Mouse (Mus musculus): ENCODE results near the gene Kcnn4.

GRCm38 (mm10) chr7:24371012-24371808 is 1.1 kb downstream of the Kcnn4 start:
- TF ChIP-seq EP300 (IDR thresholded peaks at IDR 0.05; ENCODE audit: low read depth) (peak; percentile 92), CTCF (IDR thresholded peaks at IDR 0.05; ENCODE audit: low read depth) (no peak)
